Mouse (Mus musculus): ENCODE results near the gene Klhl12.
A peak's percentile ranks its signal among the peaks of the same experiment; 100 is the strongest.
"Not testable (repeated sequence)": the region's sequence is repeated elsewhere in the genome, so short reads cannot be mapped to it uniquely, and the experiment has no call there.

Klhl12 gene

GRCm38 (mm10) chr1:134513876-134514590, 58.7 kb downstream of the Klhl12 start:
- no peak for DNase-seq (ENCODE audit: low spot score in 2 of 2)

DNA sequence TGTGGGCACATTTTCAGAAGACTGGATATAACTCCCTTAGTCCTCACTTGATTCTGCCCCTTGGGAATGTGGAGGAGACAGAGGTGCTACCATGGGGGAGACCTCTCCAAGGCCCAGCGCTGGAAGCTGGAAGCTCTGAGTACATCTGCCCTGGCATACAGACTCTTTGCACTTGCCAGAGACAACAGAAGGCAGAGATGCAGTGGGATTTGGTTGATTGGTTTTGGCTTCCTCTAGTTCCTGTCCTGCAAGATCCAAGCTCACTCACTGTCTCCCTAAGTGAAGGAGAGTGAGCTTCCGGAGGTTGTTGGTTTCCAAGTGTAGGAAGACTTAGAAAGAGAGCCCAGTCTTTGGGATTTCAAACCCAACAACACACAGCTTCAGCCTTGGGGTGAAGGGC, 60.6 kb downstream of the Klhl12 start:
- no peak for DNase-seq (ENCODE audit: low spot score in 2 of 2)

- DNase-seq (ENCODE audit: low spot score in 2 of 2), result no peak
Observed at GRCm38 (mm10) chr1:134516491-134517198, 61.3 kb downstream of the Klhl12 start.

DNA sequence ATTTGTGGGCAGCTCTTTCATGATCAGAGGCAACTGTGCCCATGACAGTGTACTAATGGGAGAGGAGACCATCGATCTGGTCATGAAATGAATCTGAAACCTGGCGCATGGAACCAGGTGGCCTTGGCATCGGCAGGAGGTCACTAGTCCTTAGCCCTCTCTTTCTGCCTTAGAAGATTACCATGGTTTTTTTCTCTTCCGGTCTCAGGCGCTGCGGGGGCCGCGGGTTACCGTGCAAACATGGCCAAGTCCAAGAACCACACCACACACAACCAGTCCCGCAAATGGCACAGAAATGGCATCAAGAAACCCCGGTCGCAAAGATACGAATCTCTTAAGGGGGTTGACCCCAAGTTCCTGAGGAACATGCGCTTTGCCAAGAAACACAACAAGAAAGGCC, 62.5 kb downstream of the Klhl12 start:
- DNase-seq (ENCODE audit: low spot score in 2 of 2), result not testable (repeated sequence)

- peak; percentile 84 to 90 for DNase-seq (ENCODE audit: low spot score in 2 of 2)
Observed at GRCm38 (mm10) chr1:134518677-134519076, 63.3 kb downstream of the Klhl12 start.

GRCm38 (mm10) chr1:134519201-134519600, 63.9 kb downstream of the Klhl12 start:
- DNase-seq (ENCODE audit: low spot score in 2 of 2), result not testable (repeated sequence)

GRCm38 (mm10) chr1:134520001-134520721, 64.8 kb downstream of the Klhl12 start:
- DNase-seq (ENCODE audit: low spot score in 2 of 2), result no peak

DNA sequence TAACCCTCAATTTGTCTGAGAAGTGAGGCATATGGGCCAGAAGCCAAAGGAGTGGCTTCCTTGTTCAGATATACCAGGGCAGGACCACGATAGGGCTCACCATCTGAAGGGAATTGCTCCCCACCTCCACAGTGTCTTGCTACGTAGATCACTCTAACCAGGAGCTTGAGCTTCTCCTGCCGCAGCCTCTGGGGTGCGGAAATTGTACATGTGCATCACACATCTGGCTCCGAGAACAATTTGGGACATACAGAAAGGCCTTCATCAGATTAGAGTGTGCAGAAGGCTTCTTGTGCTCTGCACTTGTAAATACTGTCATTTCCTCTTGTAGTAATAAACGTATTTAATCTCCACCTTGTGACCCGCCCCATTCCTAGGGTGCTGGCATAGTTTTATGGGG, 65.8 kb downstream of the Klhl12 start:
- no peak for DNase-seq (ENCODE audit: low spot score in 2 of 2)

DNA sequence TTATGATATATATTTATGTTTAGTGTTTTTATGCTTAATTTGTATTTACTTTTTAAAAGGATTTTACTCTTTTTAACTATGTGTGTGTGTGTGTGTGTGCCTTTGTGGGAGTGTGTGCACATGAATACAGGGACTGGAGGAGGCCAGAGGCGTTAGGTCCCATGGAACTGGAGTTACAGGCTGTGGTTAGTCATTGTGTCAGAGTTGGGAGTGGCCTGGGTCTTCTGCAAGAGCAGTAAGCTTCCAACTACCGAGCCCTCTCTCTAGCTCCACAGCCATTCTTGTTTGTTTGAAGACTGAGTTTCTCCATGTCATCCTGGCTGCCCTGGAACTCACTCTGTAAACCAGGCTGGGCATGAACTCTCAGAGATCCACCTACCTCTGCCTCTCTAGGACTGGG, 67.0 kb downstream of the Klhl12 start:
- DNase-seq (ENCODE audit: low spot score in 2 of 2), result no peak

DNA sequence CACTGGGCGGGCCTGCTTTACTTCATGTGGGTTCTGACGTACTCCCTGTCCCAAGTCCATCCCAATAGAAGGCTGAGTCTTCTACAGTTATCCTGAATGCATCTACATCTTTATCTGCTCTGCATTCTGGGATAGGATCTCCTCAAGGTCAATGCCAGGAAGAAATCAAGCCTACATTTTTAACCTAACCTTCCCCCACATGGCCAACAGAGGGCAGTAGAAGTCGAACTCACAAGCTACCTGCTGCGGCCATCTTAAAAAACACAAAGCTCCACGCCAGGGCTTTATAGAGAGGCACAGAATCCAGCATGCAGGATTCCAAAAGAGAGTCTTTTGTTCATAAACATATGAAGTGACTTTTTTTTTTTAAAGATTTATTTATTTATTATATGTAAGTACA, 69.1 kb downstream of the Klhl12 start:
- DNase-seq (ENCODE audit: low spot score in 2 of 2), result peak in 1 of 2 experiments; percentile 38

DNA sequence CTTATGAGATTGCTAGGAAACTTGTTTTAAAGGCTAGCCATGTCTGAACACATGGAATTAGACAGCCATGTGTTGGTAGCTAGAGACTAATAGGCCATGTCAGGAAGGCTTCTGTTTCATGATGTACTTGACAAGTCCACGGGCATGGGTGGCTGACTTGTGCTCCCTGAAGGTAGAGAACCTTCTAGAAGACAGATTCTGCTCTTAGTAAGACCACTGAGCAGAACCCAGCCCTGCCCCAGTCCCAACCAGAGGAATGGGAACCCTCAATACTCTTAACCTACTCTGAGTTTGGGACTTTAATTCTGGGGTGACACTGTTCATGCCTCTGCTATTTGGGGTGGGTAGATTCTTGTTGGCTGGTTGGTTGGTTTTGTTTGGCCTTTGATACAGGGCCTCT, 69.7 kb downstream of the Klhl12 start:
- peak in 1 of 2 experiments; percentile 55 for DNase-seq (ENCODE audit: low spot score in 2 of 2)

- DNase-seq (ENCODE audit: low spot score in 2 of 2), result peak in 1 of 2 experiments; percentile 53
Observed at GRCm38 (mm10) chr1:134526752-134527151, 71.4 kb downstream of the Klhl12 start.

DNA sequence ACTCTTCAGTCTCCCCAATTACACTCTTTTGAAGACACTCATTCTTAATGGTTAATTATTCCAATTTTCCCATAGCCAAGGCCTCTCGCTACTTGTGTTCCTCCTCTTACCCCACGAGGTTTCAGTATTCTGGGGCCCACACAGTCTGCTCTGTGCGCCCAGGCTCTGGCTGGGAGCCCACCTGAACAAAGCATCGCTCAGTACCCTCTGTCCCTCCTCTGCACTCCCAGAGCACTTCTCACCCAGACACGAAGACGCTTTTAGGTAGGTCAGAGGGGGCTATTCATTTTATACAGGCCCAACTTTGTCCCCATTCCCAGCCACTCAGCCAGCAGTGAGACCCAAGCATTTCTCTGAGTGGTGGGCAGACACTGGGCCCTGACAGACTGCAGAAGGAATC, 75.3 kb downstream of the Klhl12 start:
- no peak for DNase-seq (ENCODE audit: low spot score in 2 of 2)

DNA sequence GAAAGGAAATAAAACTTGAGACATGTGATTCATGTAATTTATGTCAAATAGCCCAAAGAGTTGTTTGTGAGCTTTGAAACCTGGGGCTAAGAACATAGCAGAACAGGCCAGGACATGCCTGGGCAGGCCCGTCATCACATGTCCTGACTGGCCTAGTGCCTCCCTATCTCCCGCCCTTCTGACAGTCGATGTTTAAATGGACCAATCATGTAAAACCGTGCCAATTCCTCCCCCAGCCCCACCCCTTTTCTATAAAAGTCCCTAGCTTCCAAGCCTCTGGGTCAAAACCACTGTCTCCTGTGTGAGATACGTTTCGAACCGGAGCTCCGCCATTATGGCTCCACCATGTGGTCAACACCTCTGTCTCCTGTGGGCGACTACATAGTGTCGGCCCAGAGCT, 78.4 kb downstream of the Klhl12 start:
- DNase-seq (ENCODE audit: low spot score in 2 of 2), result not testable (repeated sequence)

DNA sequence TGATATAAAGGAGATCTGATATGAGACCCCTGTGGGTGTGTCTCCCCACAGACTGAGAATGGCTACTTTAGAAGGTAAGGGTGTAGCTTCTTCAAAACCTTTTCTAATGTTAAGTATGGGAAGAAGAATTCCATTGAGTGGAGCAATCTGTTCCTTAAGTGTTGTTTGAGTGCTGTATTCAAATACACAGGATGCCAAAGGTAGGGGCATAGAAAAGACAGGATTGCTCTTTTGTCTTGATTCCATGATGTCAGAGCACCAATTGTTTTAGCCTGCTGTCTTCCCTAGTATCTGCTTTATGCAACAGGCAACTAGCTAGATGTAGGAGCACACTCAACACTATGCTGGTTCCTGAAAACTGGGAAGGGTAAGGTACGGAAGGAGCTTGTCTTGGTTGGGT, 79.7 kb downstream of the Klhl12 start:
- no peak for DNase-seq (ENCODE audit: low spot score in 2 of 2)

GRCm38 (mm10) chr1:134535513-134535912, 80.2 kb downstream of the Klhl12 start:
- no peak for DNase-seq (ENCODE audit: low spot score in 2 of 2)

DNA sequence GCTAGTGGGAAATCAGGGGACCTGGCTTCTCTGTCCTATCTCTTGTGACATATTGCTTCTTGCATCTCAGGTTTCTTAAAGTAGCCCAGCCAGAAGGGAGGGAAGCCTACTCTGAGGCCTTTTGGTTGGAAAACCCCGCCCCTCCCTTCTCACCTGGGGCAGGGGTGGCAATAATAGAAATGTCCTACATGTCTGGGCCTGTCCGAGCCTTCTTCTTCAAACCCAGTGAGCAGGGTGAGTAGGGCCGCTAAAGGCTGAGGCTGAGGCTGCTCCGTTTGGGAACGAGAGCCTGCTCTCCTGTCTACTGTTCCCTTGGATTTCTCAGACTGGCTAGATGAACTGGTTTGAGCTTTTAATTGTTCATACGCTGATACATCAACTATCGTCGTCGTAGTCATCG, 85.3 kb downstream of the Klhl12 start:
- peak in 1 of 2 experiments; percentile 56 for DNase-seq (ENCODE audit: low spot score in 2 of 2)
